Mouse (Mus musculus) frontal cortex, postnatal 36 days (tissue): ENCODE measurements at regions not wholly inside any gene's neighbourhood (a gene's known extent, or its start where the extent isn't known, plus 50 kb on each side); places are given as distances from the start of the nearest gene placed in this dataset.
"Not testable (repeated sequence)": the region's sequence is repeated elsewhere in the genome, so short reads cannot be mapped to it uniquely, and the experiment has no call there.

Source experiments
- DNase-seq, 2 experiments: peaks; one replicate each; pipeline ENCODE4 v3.0.0; 2022; ENCODE audit warnings: low spot score in 2 of 2

DNA sequence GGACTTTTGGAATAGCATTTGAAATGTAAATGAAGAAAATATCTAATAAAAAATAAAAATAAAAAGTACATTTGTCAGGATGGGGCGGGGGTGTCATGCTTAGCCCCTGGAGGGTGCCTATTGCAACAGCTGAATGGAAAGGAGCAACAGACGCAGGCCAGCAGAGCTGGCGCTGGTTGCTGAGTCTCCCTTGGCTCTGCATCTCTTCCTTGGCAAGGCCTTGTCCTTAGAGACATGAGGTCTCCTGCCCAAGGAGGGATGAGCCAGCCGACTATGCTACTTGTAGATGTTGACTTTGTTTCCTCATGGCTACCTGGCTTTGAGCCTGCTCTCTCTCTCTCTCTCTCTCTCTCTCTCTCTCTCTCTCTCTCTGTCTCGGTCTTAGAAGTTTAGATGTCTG, 166.4 kb downstream of the Opa1 start:
- DNase-seq: no peak

GRCm38 (mm10) chr16:29746245-29746644, 167.1 kb downstream of the Opa1 start:
- no peak for DNase-seq

DNA sequence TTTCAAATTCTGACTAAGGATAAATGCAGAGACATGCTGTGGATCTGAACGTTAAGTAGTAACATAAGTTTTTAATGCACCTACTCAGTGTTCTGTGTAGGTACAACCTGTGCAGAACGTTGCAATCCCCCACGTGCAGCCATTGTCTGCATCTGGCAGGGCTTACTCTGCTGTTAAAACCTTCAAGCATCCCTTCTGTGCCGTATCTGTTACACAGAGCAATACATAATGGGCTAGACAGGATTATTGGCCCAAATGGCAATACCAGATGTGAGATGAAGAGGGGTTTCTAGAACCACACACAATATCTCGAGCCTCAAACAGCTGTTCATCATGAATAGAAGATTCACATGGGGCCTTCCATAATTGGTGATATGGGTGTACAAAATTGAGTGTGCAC, 170.0 kb downstream of the Opa1 start:
- DNase-seq: no peak

GRCm38 (mm10) chr16:29754579-29755199, 175.6 kb downstream of the Opa1 start:
- DNase-seq: no peak

DNA sequence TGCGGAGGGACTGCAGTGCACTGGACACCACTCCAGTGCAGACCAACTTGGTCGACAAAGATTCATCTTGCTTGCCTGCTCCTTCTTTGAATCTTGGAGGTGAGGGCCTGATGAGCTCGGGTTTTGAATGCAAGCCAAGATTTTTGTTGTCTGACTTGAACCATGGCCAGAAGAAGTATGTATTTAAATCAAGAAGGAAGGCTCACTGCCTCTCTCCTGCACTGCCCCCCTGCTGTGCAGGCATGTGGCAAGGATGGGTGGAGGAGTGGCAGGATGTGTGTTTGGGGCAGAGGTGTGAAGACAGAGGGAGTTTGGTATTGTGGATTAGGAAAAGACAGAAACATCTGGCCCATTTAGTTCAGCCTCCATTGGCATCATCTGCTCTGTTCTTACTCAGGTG, 179.1 kb downstream of the Opa1 start:
- DNase-seq: no peak

DNA sequence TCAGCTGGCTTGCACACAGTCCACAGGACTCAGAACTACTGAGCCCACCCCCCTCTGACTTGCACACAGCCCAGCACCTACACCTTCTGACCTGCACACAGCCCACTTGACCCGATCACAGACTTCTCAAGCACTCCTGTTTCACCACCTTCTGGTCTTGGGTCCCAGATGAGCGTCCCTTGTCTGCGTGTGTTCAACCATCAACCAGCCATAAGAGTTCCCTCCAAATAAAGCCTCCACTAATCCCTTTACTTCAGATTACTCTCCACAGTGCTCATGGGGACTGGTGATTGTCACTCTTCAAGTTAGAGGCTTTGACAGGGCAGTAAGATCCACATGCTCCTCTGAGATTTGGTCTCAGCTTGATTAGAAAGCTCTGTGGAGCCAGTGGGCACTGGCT, 180.3 kb downstream of the Opa1 start:
- DNase-seq: no peak

GRCm38 (mm10) chr16:29760627-29761026, 181.5 kb downstream of the Opa1 start:
- no peak for DNase-seq

- DNase-seq: peak in 1 of 2 experiments; percentile 14
These were observed 182.7 kb downstream of the Opa1 start for GRCm38 (mm10) chr16:29761779-29762277.

GRCm38 (mm10) chr16:29764376-29764775, 185.2 kb downstream of the Opa1 start:
- DNase-seq: no peak

- not testable (repeated sequence) for DNase-seq
These were observed 186.7 kb downstream of the Opa1 start for GRCm38 (mm10) chr16:29765801-29766200.

DNA sequence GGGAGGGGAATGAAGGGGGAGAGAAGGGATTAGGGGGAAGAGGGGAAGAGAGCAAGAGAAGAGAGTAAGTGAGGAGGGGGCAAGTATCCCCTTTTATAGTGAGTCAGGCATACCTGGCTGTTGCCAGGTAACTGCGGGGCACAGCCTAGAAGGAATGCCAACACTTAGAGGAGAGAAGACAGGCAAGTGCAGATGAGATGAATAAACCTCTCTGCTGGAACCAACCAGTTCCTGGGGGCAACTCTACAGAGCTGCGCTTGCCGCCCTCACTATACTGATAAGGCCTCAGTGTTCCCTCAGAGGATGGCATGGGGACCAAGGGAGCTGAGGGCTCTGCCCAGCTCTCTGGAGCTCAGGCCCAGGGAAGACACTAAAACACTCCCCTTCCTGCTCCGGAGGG, 192.2 kb downstream of the Opa1 start:
- no peak for DNase-seq

DNA sequence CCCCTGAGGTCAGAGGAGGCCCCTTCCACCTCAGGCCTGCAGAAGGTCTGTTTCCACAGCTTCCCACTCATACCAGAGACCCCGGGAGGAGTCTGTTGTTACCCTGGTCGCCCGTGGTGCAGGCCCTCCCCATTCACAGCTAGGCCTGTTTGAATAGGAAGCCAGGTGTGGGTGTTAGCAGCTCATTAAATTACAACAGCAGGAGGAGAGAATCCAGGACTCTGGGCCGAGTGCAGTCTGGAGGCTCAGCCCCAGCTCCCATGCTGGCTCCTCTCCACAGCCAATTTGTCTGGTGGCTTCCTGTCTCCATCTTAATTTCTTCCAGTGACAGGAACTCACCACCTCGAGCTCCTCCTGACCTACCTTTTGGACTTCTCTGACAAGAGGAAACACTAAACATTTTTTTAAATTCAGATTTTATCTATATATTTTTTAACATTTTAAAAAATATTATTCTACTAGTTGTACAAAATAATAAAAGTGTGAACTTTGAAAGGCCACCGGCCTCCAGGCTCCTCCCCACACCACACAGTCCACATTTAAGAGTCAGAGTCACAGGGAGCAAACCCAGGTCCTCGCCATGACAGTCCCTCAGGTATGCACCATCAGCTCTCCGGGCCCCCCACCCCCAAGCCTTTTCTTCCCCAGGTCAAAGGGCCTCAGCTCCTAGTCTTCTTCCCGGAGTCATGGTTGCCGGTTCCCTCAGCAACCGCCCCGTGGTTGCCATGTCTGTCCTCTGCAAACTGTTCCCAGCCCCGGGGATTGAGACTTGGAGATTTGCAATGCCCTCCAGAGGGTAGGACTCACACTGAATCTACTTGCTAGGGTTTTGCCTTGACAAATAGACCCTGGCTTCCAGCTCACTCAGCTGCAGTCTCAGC, 192.8 kb downstream of the Opa1 start:
- peak; percentile 12 to 17 for DNase-seq

- DNase-seq: no peak
These were observed 193.5 kb downstream of the Opa1 start for GRCm38 (mm10) chr16:29772609-29772988.

GRCm38 (mm10) chr16:29773056-29773455, 193.9 kb downstream of the Opa1 start:
- peak; percentile 34 to 52 for DNase-seq

- DNase-seq: no peak
These were observed 195.8 kb downstream of the Opa1 start for GRCm38 (mm10) chr16:29774949-29775348.

- DNase-seq: no peak
These were observed 196.7 kb downstream of the Opa1 start for GRCm38 (mm10) chr16:29775879-29776278.

GRCm38 (mm10) chr16:29782441-29782840, 203.3 kb downstream of the Opa1 start:
- no peak for DNase-seq

GRCm38 (mm10) chr16:29785114-29785513, 206.0 kb downstream of the Opa1 start:
- no peak for DNase-seq

DNA sequence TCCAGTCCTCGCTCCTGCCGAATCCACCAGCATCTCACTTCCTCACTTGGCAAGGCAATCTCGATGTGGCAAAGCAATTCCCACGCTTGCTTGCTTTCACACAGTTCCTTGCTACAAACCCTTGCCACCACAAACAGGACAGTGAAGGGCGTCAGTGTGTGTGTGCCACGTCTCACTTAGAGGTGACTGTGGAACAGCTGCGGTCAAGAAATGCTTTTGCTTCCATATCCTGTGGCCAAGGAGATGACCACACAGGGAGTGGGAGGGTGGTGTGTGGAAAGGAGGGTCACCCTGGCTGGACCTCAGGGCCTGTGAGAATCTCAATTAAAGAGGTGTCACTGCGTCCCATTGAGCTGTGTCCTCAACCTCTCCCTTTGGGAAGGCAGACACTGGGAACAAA, 207.4 kb downstream of the Opa1 start:
- no peak for DNase-seq

DNA sequence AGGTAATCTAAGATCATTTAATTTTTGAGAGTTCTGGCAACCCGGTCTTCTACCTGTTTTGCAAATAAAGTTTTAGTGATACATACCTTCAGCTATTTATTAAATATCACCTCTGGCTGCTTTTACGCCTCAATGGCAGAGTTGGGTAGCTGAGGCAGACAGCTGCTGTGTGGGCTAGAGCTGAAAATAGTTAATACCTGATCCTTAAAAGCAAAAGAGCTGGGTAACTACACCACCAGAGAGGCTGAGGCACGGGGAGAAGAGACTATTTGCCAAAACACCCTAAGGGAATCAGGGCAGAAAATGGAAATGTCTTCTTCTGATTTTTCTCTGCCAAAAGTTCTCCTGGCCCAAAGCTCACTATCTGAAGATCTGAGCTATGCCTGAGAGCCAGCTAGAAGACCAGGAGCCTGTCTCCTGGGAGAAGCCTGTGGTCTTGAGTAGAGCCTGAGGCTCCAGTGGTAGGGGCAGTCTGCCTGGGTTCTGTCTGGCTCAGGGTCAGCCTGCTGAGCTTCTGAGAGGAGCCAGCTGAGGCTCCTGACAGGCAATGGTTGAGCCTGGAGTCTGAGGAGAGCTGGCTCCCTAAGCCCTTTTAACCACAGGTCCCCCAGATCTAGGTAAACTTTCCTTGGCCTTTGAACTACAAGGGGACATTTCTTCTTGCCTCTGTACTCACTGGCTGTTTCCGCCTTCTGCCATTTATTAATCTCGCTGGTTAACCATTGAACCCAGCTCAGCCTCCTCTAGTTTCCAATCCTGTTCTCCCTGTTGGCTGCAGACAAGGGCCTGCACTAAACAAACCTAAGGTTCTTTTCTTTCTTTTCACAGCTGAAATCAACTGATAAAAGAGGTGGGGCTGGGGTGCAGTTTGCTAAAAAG, 208.7 kb downstream of the Opa1 start:
- no peak for DNase-seq

GRCm38 (mm10) chr16:29790064-29790463, 210.9 kb downstream of the Opa1 start:
- DNase-seq: no peak

GRCm38 (mm10) chr16:29799250-29799649, 220.1 kb downstream of the Opa1 start:
- DNase-seq: no peak
